Mouse (Mus musculus) neutrophil, adult 5-6 weeks (primary cell): ENCODE measurements around the gene Adcy1. TPM values are rescaled to one million over a fixed set of nuclear protein-coding genes. Genes with fewer than 3 reads are reported as not detected.

ENCODE experiments used
- total RNA-seq: library from RNA; stranded (forward); fragments of 200-1000 nt; gene quantifications from 2 replicates; pipeline ENCODE4 v1.2.3, GENCODE M21; 2017

Adcy1 gene
- total RNA-seq, 1 experiment from 2014 or later, result not detected

Other genes starting within 250 kb of the Adcy1 start
- not detected in 2 replicates for gene Gm11983, start 225.8 kb upstream of the Adcy1 start, total RNA-seq
- not detected in 2 replicates for gene Gm11985, start 125.1 kb downstream of the Adcy1 start, total RNA-seq
- gene Igfbp1, start 134.3 kb downstream of the Adcy1 start, total RNA-seq, result not detected in 2 replicates
- gene Igfbp3, start 150.4 kb downstream of the Adcy1 start, total RNA-seq, result not detected in 2 replicates